Mouse (Mus musculus) spleen, adult 12 weeks (tissue): ENCODE results near the gene Pofut1.
"Not testable (repeated sequence)": the region's sequence is repeated elsewhere in the genome, so short reads cannot be mapped to it uniquely, and the experiment has no call there.

Experiments used
- DNase-seq: peaks from one replicate; pipeline ENCODE4 v3.0.0; 2022; ENCODE audit warnings: low spot score

Gene Pofut1

DNA sequence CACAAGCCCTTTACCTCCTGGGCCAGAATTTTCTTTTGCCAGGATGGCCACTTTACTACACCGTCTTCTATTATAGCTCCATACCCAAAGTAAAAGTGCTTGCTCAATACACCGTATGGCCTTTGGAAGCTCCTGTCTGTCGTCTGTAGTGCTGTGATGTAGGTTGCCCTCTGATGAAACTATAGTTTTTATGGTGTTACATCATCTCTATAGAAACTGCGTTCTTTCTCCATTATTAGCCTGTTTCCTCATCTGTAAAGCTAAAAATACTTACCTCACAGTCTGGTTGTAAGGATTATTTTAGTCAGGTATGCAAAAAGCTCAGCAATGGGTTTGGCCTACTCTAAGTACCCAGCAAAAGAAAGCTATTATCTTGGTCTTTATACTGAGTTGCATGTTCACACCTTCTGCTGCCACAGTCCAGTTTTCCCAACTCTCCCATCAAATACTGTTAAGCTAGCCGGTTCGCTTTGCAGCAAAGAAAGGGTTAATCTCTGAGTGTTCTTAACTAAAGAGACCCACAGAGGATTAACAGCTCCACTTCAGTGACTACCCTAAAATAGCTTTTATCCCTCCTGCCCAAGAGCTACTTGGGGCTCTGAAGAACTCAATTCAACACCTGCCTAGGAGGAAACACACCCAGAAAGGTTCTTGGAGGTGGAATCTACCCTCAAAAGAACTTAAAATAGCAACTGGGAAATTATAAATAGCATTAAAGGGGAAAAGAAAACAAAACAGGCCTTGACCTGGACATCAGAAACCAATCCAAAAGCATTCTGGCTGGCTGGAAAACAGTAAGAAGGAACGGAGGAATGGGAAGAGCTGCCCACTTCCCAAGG lies 2.1 kb upstream of the Pofut1 start:
- DNase-seq = no peak

DNA sequence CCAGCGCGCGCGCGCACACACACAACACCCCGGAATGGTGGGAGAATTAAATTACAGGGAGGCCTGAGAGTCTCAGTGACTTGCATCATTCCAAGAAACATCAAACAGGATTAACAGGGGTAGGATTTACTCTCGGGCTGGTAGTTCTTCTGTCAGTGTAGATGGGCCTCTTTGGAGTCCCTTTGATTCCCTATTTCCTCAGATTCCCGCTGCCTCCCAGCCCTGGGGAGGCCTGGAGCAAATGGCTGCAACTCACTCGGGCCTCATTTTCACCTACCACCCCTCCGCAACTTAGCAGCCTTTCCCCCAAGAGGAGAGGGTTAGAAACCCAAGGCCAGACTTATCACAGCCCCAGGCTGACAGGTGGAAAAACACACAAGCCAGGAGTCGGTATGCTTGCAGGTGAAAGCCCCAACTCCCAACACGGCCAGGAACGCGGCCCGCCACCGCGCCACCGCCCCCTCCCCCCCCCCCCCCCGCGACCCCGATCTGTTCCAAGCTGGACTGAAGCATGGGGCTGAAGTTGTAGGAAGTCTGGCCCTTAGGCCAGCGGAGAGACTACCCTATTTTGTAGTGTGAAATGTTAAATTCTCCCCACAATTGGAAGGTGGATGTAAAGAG lies 1.4 kb upstream of the Pofut1 start:
- DNase-seq = no peak

DNA sequence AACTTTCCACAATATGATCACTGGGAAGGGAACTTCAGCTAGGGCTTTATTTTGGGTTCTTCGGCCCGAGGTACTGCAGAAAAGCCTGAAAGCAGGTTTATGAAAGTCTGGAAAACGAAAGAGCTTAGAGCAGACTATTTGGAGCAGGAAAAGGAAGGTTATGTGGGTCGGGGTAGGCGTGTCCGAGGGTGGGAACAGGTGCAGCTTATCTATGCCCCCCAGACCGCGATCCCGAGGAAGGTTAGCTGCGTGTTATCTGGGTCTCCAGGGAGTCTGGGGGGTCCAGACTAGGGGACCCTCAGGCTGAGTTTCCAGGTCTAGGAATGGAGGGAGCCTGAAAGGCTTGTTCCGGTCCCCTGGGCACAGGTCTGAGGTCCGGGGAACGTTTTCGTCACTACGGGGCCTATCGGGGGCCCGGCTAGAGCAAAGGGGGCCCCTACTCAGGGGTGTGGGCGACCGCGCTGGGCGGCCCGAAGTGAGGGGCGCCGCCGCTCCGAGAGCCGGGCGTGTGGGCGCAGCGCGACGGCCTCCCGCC lies 565 bp upstream of the Pofut1 start:
- DNase-seq = peak; percentile 70

- DNase-seq = no peak
Measured at GRCm38 (mm10) chr2:153242156-153242555, 823 bp downstream of the Pofut1 start.

GRCm38 (mm10) chr2:153249751-153250150 lies 8.4 kb downstream of the Pofut1 start:
- DNase-seq = no peak

DNA sequence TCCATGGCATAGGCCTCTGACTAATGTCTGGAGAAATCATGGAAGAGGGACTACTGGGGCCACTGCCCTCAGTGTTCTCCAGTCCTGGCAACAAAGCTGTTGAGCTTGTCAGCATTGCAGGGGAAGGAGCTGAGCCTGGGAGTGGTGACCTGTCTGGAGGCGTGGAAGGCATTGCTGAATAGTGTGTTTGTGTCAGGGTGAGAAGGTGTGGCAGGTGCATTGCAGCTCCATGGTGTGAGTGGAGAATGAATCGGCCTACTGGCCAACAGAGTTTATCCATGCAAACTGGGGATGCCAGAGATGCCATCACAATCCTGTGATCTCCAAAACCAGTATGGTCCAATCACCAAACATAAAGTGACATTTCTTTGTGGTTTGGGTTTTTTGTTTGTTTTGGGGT lies 15.3 kb downstream of the Pofut1 start:
- no peak for DNase-seq

DNA sequence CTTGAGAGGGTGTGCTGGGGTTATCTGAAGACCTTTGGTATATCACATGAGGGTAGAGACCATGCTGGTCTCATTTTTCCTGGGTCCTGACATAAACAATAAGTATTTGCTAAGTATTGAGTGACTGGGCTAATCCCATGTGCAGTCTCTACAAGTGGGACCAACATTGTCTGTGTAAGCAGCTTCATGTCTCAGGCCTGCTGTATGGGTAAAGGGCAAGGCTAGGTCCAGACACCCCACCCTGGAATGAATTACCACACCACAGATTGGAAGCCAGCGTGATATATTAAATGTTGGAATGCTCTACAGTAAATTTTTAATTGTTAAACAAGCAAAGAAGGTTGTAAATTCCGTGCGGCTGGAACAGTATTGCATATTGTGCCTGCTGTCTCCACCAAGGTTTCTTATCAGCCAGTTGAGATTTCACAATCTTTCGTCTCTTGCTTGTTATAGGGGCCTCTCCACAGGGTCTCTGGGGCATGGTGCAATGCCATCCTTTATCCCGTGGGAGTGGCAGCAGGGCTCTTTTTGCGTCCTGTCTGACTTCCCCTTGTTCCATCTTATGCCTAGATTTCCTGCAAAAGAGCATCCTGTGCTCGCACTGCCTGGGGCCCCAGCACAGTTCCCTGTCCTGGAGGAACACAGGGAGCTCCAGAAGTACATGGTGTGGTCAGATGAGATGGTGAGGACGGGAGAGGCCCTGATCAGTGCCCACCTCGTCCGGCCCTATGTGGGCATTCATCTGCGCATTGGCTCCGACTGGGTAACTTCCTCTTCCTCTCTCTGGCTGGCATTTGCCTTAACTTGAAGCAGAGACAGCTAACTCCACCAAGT lies 17.9 kb downstream of the Pofut1 start:
- no peak for DNase-seq

GRCm38 (mm10) chr2:153259864-153260674 lies 18.7 kb downstream of the Pofut1 start:
- DNase-seq = no peak

- no peak for DNase-seq
Measured at GRCm38 (mm10) chr2:153263053-153263452, 21.7 kb downstream of the Pofut1 start.

GRCm38 (mm10) chr2:153267331-153267730 lies 26.0 kb downstream of the Pofut1 start:
- DNase-seq = no peak

- not testable (repeated sequence) for DNase-seq
Measured at GRCm38 (mm10) chr2:153270231-153270915, 29.0 kb downstream of the Pofut1 start.

DNA sequence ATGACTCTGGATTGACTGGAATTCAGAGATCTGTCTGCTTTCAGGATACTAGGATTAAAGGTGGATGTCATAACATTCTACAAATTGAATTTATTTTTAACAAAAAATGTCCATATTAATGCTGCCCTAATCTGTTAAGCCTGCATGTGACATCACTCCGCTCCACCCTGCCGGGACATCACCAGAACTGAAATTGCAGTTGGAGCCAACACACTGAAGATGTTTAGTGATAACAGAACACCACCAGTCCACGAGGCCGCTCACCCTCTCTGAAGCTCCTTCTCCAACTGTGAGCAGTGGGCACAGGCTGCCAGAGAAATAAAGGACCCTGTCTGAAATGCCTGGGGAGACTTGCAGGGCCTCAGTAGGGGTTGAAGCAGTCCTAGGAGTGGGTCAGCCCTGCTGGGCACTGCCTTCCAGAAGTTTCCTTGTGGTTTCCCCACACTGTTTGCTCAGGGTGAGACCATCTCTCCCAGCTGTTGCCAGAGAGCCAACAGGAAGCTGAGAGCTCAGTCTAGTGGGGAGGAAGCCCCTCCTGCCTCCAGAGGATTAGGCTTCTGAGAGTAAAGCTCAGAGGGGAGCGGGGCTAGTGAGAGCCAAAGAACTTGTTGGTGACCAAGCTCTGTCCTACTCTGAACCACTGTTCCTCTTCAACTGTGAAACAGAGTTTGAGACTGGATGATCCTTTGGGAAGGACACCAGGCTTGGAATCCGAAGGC lies 33.0 kb downstream of the Pofut1 start:
- DNase-seq = not testable (repeated sequence)

DNA sequence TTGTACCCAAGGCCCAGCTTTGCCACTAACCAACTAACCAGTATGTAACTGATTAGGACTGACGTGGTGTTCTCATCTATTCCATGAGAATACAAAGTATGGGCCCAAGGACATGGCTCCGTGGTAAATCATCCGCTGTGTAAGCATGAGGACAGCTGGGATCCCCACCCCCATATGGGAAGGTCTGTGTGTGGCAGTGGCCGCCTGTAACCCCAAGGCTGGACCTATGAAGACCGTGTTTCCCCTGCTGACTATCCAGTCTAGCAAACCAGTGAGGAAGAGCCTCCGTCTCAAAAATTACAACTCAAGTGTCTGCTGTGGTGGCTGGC lies 33.5 kb downstream of the Pofut1 start:
- DNase-seq = no peak

DNA sequence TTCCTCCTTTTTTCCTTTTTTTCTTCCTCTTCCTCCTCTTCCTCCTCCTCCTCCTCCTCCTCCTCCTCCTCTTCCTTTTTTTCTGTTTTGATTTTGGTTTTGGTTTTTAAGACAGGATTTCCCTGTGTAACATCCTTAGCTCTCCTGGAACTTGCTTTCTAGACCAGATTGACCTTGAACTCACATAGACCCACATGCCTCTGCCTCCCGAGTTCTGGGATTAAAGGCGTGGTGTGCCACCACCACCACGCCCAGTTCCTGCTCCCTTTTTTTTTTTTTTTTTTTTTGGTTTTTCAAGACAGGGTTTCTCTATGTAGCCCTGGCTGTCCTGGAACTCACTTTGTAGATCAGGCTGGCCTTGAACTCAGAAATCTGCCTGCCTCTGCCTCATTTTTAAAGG lies 34.2 kb downstream of the Pofut1 start:
- DNase-seq = not testable (repeated sequence)

DNA sequence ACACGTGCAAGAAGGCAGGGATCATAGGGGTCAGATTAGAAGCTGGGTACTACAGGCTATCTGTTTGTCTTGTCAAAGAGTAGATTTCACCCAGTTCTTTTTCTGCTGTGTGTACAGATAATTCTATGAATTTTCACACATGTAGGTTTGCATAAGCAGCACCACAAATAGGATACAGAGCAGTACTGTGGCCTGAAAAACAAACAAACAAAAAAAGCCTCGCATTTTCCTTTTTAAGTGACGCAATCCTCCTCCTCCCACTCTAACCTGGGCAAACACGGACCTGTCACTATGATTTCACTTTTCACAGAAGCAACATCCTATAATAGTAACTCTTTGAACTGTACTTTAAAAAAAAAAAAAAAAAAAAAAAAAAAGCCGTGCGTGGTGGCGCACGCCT lies 35.1 kb downstream of the Pofut1 start:
- no peak for DNase-seq

DNA sequence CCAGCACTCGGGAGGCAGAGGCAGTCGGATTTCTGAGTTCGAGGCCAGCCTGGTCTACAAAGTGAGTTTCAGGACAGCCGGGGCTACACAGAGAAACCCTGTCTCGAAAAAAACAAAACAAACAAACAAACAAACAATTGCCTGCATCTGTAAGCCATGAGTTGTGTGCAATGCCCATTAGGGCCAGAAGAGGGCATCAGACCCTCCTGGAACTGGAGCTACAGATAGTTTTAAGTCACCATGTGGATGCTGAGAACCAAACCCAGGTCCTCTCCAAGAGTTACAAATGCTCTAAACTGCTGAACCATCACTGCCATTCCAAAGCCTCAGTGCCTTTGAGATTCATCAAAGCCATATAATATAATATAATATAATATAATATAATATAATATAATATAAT lies 35.5 kb downstream of the Pofut1 start:
- DNase-seq = not testable (repeated sequence)

DNA sequence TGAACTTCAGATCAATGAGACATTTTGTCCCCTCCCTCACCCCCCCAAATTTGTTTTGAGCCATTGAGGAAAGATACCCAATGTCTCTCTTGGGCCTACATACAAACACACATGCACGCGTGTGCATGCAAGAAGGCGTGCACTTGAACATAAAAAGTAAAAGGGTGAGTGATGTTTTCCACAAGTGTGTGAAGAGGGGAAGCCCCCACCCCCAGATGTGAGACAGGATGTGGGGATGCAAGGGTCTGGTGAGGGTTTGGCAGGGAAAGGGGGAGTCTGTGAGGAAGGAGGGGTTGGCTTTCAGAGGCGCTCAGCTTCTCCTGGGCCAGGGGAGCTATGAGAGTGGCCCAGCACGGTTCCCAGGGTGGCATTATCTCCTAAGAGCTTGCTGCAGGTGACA lies 37.0 kb downstream of the Pofut1 start:
- DNase-seq = no peak

GRCm38 (mm10) chr2:153283919-153284318 lies 42.6 kb downstream of the Pofut1 start:
- DNase-seq = no peak

- no peak for DNase-seq
Measured at GRCm38 (mm10) chr2:153286524-153286923, 45.2 kb downstream of the Pofut1 start.

DNA sequence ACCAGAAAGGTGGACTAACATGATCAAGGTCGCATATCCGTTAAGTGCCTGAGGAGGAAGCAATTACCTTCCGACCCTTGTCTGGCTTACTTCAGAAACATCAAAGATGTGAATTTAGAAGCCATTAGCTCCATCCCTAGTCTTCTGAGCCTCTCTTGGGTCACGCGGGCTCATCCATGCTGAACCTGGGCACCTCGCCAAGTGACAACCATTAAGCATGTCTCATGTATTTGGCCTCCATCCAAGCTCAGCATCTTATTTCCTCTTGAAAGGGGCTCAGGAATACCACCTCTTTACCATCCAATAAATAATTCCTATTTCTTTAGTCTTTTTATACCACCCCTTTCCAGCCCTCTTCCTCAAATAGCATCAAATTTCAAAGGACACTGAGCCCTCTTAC lies 46.5 kb downstream of the Pofut1 start:
- no peak for DNase-seq
